Mouse (Mus musculus): Measurements from ENCODE around the gene Aldh1a3. TPM values are rescaled to one million over a fixed set of nuclear protein-coding genes. Genes with fewer than 3 reads are reported as not detected.

Gene Aldh1a3
- polyA plus RNA-seq, 1 experiment from 2014 or later: 2.5 TPM

DNA sequence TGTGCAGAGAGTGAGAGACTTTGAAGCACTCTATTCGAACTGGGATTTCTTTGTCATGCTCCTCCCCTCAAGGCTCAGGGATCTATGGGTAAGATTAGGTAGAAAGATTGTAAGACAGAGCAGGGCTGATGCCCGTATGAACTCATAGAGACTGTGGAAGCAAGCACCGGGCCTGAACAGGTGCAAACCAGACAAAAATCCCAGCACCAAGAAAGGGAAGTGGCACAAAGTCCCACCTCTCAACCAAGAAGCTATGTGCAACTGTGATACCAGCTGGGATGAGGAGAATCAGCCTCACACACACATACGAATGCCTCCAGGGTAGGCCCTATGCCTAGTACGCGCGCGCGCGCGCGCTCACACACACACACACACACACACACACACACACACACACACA, 41.5 kb downstream of the Aldh1a3 start:
- Histone ChIP-seq H3K4me1 (replicated peaks; ENCODE audit: control insufficient read depth, insufficient read depth, low read length) (peaks cover 3% of the 10 kb centered on the region), H3K27ac (no peak overlapping the region), H3K4me2 (replicated peaks) (no peak overlapping the region), H3K4me3 (replicated peaks; ENCODE audit: low read length) (no peak overlapping the region), H3K9me3 (ENCODE audit: control insufficient read depth, low read length) (no peaks in the 10 kb centered on the region), H3K9ac (no peak overlapping the region), H3K36me3 (replicated peaks; ENCODE audit: control insufficient read depth, insufficient read depth) (no peaks in the 10 kb centered on the region), H3K27me3 (ENCODE audit: control insufficient read depth, insufficient read depth, low read length) (peaks cover 15% of the 10 kb centered on the region)
- WGBS: 94% methylated on average over 12 of the region's 12 CpGs
- ATAC-seq (ENCODE audit: low FRiP score) (no peak), DNase-seq (ENCODE audit: low spot score) (no peak)

DNA sequence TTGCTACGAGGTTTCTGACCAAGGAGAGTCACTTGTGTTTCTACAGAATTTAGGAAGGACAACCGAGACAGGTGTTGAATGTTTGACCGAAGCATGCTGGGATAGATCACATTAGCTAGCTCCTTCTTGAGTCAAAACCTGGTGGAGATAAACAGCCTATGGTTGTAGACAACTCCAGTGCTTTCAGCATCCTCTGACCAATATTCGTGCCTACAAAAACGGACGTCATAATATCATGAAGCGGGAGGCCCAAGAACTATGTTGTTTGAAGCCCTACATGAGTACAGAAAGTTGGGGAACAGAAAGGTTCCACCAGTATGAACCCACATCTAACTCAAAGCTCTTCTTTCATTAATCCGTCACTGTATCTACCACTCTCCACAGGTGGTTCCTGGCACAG, 42.4 kb downstream of the Aldh1a3 start:
- DNase-seq (ENCODE audit: low spot score) (no peak), ATAC-seq (ENCODE audit: low FRiP score) (no peak)
- Histone ChIP-seq H3K27ac (no peak overlapping the region), H3K27me3 (ENCODE audit: control insufficient read depth, insufficient read depth, low read length) (peaks cover 15% of the 10 kb centered on the region), H3K4me3 (replicated peaks; ENCODE audit: low read length) (no peak overlapping the region), H3K9me3 (ENCODE audit: control insufficient read depth, low read length) (no peaks in the 10 kb centered on the region), H3K4me1 (replicated peaks; ENCODE audit: control insufficient read depth, insufficient read depth, low read length) (peaks cover 3% of the 10 kb centered on the region), H3K9ac (no peak overlapping the region), H3K4me2 (replicated peaks) (no peak overlapping the region), H3K36me3 (replicated peaks; ENCODE audit: control insufficient read depth, insufficient read depth) (no peaks in the 10 kb centered on the region)
- 93% methylated on average over 8 of the region's 8 CpGs for WGBS

DNA sequence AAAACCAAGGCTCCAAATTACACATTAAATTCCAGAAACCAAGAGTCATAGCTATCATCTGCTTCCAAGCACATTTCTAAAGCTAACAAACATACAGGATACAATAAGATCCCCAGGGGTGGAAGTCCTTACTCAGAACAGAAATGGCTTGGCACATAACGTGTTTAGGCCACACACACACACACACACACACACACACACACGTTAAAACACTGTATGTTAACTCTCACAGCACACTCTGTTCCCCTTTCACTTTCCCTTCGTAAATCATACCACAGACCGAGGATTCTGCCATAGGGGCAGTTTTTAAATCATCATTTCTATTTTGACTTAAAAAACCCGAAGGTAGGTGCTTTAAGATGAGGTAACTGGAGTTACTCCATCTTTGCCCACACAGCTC, 43.1 kb downstream of the Aldh1a3 start:
- Histone ChIP-seq H3K4me3 (replicated peaks; ENCODE audit: low read length) (no peak overlapping the region), H3K27me3 (ENCODE audit: control insufficient read depth, insufficient read depth, low read length) (peaks cover 15% of the 10 kb centered on the region), H3K27ac (no peak overlapping the region), H3K4me1 (replicated peaks; ENCODE audit: control insufficient read depth, insufficient read depth, low read length) (peaks cover 3% of the 10 kb centered on the region), H3K4me2 (replicated peaks) (no peak overlapping the region), H3K9me3 (ENCODE audit: control insufficient read depth, low read length) (no peaks in the 10 kb centered on the region), H3K36me3 (replicated peaks; ENCODE audit: control insufficient read depth, insufficient read depth) (no peaks in the 10 kb centered on the region), H3K9ac (no peak overlapping the region)
- DNase-seq (ENCODE audit: low spot score) (no peak), ATAC-seq (ENCODE audit: low FRiP score) (no peak)
- 74% methylated on average over 5 of the region's 5 CpGs for WGBS

DNA sequence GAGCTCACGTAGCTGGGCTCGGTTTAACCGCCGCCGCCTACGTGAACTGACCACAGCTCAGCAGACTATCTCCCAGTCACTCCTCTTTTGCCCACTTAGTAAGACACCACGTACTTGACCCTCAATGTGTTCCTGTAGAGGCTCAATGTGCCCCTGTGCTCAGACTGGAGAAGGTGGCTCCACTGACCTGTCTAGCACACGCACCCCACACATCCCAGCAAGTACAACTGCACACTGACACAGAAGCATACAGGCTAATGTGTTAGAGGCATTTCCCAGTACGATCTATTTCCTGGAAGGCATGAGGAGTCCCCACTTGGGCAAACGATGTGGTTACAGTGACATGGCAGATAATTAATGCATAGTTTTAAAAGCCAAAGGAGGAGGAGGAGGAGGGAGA, 50.8 kb downstream of the Aldh1a3 start:
- Histone ChIP-seq H3K9me3 (ENCODE audit: control insufficient read depth, low read length) (no peaks in the 10 kb centered on the region), H3K4me2 (replicated peaks) (no peak overlapping the region), H3K4me1 (replicated peaks; ENCODE audit: control insufficient read depth, insufficient read depth, low read length) (no peaks in the 10 kb centered on the region), H3K9ac (no peak overlapping the region), H3K36me3 (replicated peaks; ENCODE audit: control insufficient read depth, insufficient read depth) (no peaks in the 10 kb centered on the region), H3K27ac (no peak overlapping the region), H3K27me3 (ENCODE audit: control insufficient read depth, insufficient read depth, low read length) (no peaks in the 10 kb centered on the region), H3K4me3 (replicated peaks; ENCODE audit: low read length) (no peak overlapping the region)
- no peak for ATAC-seq (ENCODE audit: low FRiP score)
- DNase-seq (ENCODE audit: low spot score): no peak
- 88% methylated on average over 10 of the region's 10 CpGs for WGBS

DNA sequence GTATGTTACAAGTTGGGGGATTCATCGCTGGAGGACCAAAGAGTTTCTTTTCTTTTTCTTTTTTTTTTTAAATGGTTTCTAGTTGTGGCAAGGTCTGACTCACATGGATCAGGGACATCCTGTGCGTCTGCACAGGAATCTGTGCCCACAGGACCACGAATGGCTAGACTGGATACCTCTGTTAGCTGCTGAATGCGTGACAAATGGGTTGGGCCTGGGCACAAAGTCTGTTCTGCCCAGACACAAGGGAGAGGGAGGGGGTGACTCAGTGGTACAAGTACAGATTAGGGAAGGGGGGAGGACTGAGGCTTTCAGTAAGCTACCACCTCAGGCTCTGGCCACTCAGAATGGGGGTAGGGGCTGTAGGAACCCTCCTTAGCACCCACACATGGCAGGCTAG, 51.6 kb downstream of the Aldh1a3 start:
- H3K27me3 ChIP-seq (ENCODE audit: control insufficient read depth, insufficient read depth, low read length): no peaks in the 10 kb centered on the region
- no peak for DNase-seq (ENCODE audit: low spot score)
- no peak overlapping the region for H3K4me3 ChIP-seq (replicated peaks; ENCODE audit: low read length)
- no peaks in the 10 kb centered on the region for H3K36me3 ChIP-seq (replicated peaks; ENCODE audit: control insufficient read depth, insufficient read depth)
- no peaks in the 10 kb centered on the region for H3K4me1 ChIP-seq (replicated peaks; ENCODE audit: control insufficient read depth, insufficient read depth, low read length)
- ATAC-seq (ENCODE audit: low FRiP score): no peak
- WGBS: 80% methylated on average over 4 of the region's 4 CpGs
- H3K9me3 ChIP-seq (ENCODE audit: control insufficient read depth, low read length): no peaks in the 10 kb centered on the region
- H3K4me2 ChIP-seq (replicated peaks): no peak overlapping the region
- no peak overlapping the region for H3K27ac ChIP-seq
- H3K9ac ChIP-seq: no peak overlapping the region

DNA sequence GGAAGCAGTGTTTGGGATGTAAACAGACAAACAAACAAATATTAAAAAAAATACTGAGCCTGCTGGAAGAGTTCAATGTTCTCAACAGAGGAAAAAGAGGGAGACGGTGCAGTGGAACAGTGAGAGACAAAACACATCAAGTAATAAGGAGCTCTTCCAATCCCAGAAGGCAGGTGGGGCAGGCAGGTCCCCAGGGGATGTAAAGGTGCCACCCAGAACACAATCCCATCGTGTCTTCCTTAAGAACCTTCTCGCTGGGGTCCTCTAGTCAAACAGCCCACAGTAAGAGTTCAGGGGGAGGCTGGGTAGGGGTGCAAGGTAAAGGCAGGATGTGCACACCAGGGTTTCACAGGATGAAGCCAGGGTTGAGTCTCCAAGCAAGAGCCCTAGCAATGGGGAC, 53.9 kb downstream of the Aldh1a3 start:
- Histone ChIP-seq H3K27ac (no peak overlapping the region), H3K9me3 (ENCODE audit: control insufficient read depth, low read length) (no peaks in the 10 kb centered on the region), H3K4me2 (replicated peaks) (no peak overlapping the region), H3K9ac (no peak overlapping the region), H3K36me3 (replicated peaks; ENCODE audit: control insufficient read depth, insufficient read depth) (no peaks in the 10 kb centered on the region), H3K4me3 (replicated peaks; ENCODE audit: low read length) (no peak overlapping the region), H3K4me1 (replicated peaks; ENCODE audit: control insufficient read depth, insufficient read depth, low read length) (no peaks in the 10 kb centered on the region), H3K27me3 (ENCODE audit: control insufficient read depth, insufficient read depth, low read length) (no peaks in the 10 kb centered on the region)
- ATAC-seq (ENCODE audit: low FRiP score) (no peak), DNase-seq (ENCODE audit: low spot score) (no peak)
- WGBS: 96% methylated on average over 3 of the region's 3 CpGs

DNA sequence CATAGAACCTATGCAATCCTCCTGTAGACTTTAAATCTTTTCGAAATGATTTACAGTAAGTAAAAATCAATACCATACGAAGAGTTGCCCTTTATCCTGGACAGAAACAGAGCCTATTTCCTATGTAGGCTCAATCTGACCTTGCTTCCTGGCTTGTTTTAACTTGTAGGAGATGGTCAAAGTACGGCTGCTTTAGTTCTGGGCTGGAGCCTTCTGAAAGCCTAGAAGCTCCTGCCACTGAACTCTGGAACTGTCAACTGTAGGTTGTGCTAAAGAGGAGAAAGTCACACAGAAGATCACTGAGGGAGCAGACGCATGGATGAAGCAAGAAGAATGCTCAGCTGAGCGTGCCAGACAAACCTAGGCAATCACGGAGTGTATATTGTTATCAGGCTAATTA, 56.3 kb downstream of the Aldh1a3 start:
- H3K9me3 ChIP-seq (ENCODE audit: control insufficient read depth, low read length): no peaks in the 10 kb centered on the region
- no peaks in the 10 kb centered on the region for H3K27me3 ChIP-seq (ENCODE audit: control insufficient read depth, insufficient read depth, low read length)
- H3K4me3 ChIP-seq (replicated peaks; ENCODE audit: low read length): no peak overlapping the region
- WGBS: 90% methylated on average over 6 of the region's 6 CpGs
- H3K27ac ChIP-seq: no peak overlapping the region
- ATAC-seq (ENCODE audit: low FRiP score): no peak
- DNase-seq (ENCODE audit: low spot score): no peak
- no peak overlapping the region for H3K9ac ChIP-seq
- no peak overlapping the region for H3K4me2 ChIP-seq (replicated peaks)
- no peaks in the 10 kb centered on the region for H3K4me1 ChIP-seq (replicated peaks; ENCODE audit: control insufficient read depth, insufficient read depth, low read length)
- H3K36me3 ChIP-seq (replicated peaks; ENCODE audit: control insufficient read depth, insufficient read depth): no peaks in the 10 kb centered on the region

DNA sequence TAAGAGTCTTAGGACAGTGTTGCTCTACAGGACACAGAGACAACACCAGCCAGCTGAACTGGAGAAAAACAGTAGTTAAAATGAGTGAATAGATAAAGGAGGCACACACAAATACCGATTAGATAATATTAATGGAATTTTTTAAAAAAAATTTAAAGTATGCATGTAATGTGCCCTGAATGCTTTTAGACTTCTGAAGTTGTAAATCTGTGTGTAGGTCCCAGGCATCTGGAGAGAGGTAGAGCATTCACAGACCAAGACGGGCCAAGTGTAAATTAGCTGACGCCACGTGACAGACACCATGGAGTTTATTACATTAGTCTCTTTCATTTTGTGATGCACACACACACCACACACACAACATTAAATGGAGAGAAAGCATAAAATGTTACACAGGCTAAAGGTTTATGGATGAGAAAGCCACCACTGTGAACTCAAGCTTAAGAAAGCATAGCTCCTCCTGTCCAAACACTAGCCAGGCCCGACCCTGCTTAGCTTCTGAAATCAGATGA, 57.3 kb downstream of the Aldh1a3 start:
- Histone ChIP-seq H3K27ac (no peak overlapping the region), H3K9ac (no peak overlapping the region), H3K4me2 (replicated peaks) (no peak overlapping the region), H3K4me1 (replicated peaks; ENCODE audit: control insufficient read depth, insufficient read depth, low read length) (no peaks in the 10 kb centered on the region), H3K9me3 (ENCODE audit: control insufficient read depth, low read length) (no peaks in the 10 kb centered on the region), H3K4me3 (replicated peaks; ENCODE audit: low read length) (no peak overlapping the region), H3K27me3 (ENCODE audit: control insufficient read depth, insufficient read depth, low read length) (no peaks in the 10 kb centered on the region), H3K36me3 (replicated peaks; ENCODE audit: control insufficient read depth, insufficient read depth) (no peaks in the 10 kb centered on the region)
- ATAC-seq (ENCODE audit: low FRiP score) (no peak), DNase-seq (ENCODE audit: low spot score) (no peak)
- 80% methylated on average over 5 of the region's 5 CpGs for WGBS

DNA sequence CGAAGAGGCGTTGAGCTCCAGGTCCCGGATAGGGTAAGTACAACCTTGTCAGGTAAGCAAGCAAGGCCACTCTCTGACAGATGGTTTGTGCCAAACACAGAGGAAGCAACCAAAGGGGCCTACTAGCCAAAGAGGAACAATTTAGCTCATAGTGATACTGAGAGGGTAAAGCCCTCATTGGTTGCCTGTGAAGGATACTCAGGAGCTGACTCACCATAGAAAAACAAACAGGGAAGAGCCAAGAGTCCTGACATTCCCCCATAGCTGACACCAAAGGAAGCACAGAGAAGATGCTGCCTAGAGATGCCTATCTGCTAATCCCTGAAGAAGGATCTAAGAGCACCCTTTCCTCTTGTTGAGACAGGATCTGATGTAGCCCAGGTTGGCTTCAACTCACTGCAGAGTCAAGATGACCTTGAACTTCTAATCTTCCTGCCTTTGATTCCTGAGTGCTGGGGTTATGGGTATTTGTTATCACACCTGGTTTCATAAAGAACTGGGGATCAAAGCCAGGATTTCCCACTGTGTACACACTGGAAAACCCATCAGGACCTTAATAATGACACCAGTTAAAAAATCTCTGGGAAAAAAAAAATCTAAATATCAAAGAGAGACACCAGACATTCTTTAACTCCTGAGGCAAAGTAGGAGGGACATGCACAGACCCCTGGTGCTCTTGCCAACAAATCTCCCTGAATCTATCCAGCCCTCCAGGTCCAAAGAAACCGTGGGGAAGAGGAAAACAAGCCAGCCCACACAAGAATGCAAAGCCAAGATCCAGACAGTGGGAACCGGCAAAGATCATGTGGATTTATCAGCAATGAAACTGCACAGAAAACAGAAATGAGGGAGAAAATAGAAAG, 58.0 kb downstream of the Aldh1a3 start:
- 74% methylated on average over 5 of the region's 5 CpGs for WGBS
- H3K36me3 ChIP-seq (replicated peaks; ENCODE audit: control insufficient read depth, insufficient read depth): no peaks in the 10 kb centered on the region
- H3K4me2 ChIP-seq (replicated peaks): no peak overlapping the region
- no peak for ATAC-seq (ENCODE audit: low FRiP score)
- H3K27me3 ChIP-seq (ENCODE audit: control insufficient read depth, insufficient read depth, low read length): no peaks in the 10 kb centered on the region
- DNase-seq (ENCODE audit: low spot score): no peak
- no peaks in the 10 kb centered on the region for H3K9me3 ChIP-seq (ENCODE audit: control insufficient read depth, low read length)
- H3K4me1 ChIP-seq (replicated peaks; ENCODE audit: control insufficient read depth, insufficient read depth, low read length): no peaks in the 10 kb centered on the region
- H3K4me3 ChIP-seq (replicated peaks; ENCODE audit: low read length): no peak overlapping the region
- no peak overlapping the region for H3K27ac ChIP-seq
- no peak overlapping the region for H3K9ac ChIP-seq

Measured in hindbrain, embryonic 14.5 days (tissue).